Mouse (Mus musculus) megakaryocyte, embryonic 14.5 days (primary cell): ENCODE measurements around the gene Plk2.

Experiments used
- FLI1 ChIP-seq: IDR thresholded peaks from 2 replicates; pipeline ENCODE4 v1.6.1; 2012; ENCODE audit warnings: low read length, inconsistent platforms, mixed read lengths
- GATA1 ChIP-seq: IDR thresholded peaks from 3 replicates; pipeline ENCODE4 v1.6.1; 2012; ENCODE audit warnings: mixed read lengths, low read length, inconsistent platforms, borderline replicate concordance

DNA sequence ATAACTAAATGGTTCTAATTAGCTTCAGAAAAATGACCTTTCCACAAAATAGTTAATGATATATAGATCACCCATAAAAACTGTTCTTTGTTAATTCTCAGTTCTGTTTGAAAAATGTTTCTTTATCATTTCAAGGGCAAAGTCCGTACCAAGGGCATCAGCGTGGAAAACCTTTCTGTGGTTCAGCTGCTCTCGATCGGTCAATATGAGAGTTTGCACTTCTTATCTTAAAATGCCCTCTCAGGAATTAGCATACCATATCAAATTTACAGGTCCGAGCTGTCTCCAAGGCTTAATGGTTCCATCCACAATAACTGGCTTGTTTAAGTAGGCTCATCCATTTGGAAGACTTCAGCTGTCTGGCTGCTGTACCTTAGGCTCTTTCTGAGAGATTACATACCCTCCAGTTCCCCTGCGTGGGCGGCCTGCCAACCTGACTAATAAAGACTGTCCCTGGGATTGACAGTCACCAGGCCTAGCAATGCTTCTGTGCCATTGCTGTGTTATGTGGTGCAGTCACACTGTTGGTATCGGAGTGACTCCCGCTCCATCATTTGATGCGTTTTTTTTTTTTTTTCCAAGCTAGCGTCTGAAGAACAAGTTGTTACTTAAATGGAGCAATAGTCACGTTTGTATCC is 17.8 kb downstream of the Plk2 start:
- TF ChIP-seq FLI1 (no peak), GATA1 (no peak)
